Mouse (Mus musculus): ENCODE data around the gene Nfia. TPM values are rescaled to one million over a fixed set of nuclear protein-coding genes. Genes with fewer than 3 reads are reported as not detected.

Gene Nfia
- polyA plus RNA-seq, 1 experiment from 2014 or later: 27.6 TPM

GRCm38 (mm10) chr4:97746106-97746900 is 26.2 kb upstream of the Nfia start:
- Histone ChIP-seq H3K27ac (replicated peaks; ENCODE audit: low read depth, low read length) (no peak overlapping the region), H3K9me3 (ENCODE audit: control insufficient read depth, low read length) (no peaks in the 10 kb centered on the region), H3K4me1 (ENCODE audit: control insufficient read depth, insufficient read depth, low read length) (peaks cover under 1% of the 10 kb centered on the region), H3K9ac (ENCODE audit: low read length) (peak overlapping the region; percentile 58), H3K4me3 (ENCODE audit: low read depth, low read length) (peak overlapping the region; percentile 24), H3K36me3 (ENCODE audit: control insufficient read depth, insufficient read depth, low read length) (no peaks in the 10 kb centered on the region), H3K4me2 (ENCODE audit: low read depth, severe bottlenecking) (peak overlapping the region; percentile 69), H3K27me3 (ENCODE audit: control insufficient read depth, insufficient read depth, low read length) (no peaks in the 10 kb centered on the region)
- WGBS: 6% methylated on average over 19 of the region's 19 CpGs
- ATAC-seq (ENCODE audit: insufficient number of reproducible peaks, low FRiP score, low TSS enrichment, low read depth) (peak; percentile 55; the same call in 1 of the 2 replicates), DNase-seq (ENCODE audit: low spot score) (no peak)

GRCm38 (mm10) chr4:97750401-97750800 is 22.1 kb upstream of the Nfia start:
- H3K9me3 ChIP-seq (ENCODE audit: control insufficient read depth, low read length): no peaks in the 10 kb centered on the region
- H3K36me3 ChIP-seq (ENCODE audit: control insufficient read depth, insufficient read depth, low read length): no peaks in the 10 kb centered on the region
- no peak overlapping the region for H3K4me3 ChIP-seq (ENCODE audit: low read depth, low read length)
- H3K27ac ChIP-seq (replicated peaks; ENCODE audit: low read depth, low read length): no peak overlapping the region
- WGBS: 52% methylated on average over 4 of the region's 4 CpGs
- ATAC-seq (ENCODE audit: insufficient number of reproducible peaks, low FRiP score, low TSS enrichment, low read depth) (no peak), DNase-seq (ENCODE audit: low spot score) (no peak)
- no peak overlapping the region for H3K4me2 ChIP-seq (ENCODE audit: low read depth, severe bottlenecking)
- H3K4me1 ChIP-seq (ENCODE audit: control insufficient read depth, insufficient read depth, low read length): peaks cover 18% of the 10 kb centered on the region
- no peak overlapping the region for H3K9ac ChIP-seq (ENCODE audit: low read length)
- peaks cover 7% of the 10 kb centered on the region for H3K27me3 ChIP-seq (ENCODE audit: control insufficient read depth, insufficient read depth, low read length)

DNA sequence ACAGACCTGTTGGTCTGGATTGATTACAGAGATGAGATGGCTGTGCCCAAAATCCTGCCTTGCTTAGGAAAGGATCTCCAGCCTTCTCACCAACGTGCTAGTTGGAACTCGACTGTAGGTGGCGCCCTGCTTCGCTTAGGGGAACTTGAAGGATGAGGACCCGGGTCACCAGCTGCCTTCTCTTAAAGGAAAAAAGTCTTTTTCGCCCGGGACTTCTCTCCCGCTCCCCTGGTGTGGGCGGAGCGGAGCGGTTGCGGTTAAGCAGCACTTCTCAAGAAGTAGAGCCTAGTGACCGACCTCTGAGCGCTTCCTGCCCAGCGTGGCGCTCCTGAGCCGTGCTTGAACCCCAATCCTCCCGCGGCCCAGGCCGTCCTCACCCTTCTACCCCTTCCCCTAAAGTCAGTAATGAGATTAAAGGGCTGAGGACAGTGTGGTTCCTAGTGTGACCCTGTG is 21.5 kb upstream of the Nfia start:
- peak overlapping the region; percentile 76 for H3K4me2 ChIP-seq (ENCODE audit: low read depth, severe bottlenecking)
- peaks cover 7% of the 10 kb centered on the region for H3K27me3 ChIP-seq (ENCODE audit: control insufficient read depth, insufficient read depth, low read length)
- H3K4me1 ChIP-seq (ENCODE audit: control insufficient read depth, insufficient read depth, low read length): peaks cover 18% of the 10 kb centered on the region
- no peaks in the 10 kb centered on the region for H3K36me3 ChIP-seq (ENCODE audit: control insufficient read depth, insufficient read depth, low read length)
- H3K4me3 ChIP-seq (ENCODE audit: low read depth, low read length): peak overlapping the region; percentile 36
- DNase-seq (ENCODE audit: low spot score): peak; percentile 95
- H3K27ac ChIP-seq (replicated peaks; ENCODE audit: low read depth, low read length): 0 out of 2 replicates have a peak overlapping the region, but pooled peaks have one; percentile 45
- 1% methylated on average over 20 of the region's 20 CpGs for WGBS
- ATAC-seq (ENCODE audit: insufficient number of reproducible peaks, low FRiP score, low TSS enrichment, low read depth): peak; percentile 80
- peak overlapping the region; percentile 65 for H3K9ac ChIP-seq (ENCODE audit: low read length)
- no peaks in the 10 kb centered on the region for H3K9me3 ChIP-seq (ENCODE audit: control insufficient read depth, low read length)

GRCm38 (mm10) chr4:97751483-97752251 is 20.9 kb upstream of the Nfia start:
- H3K4me1 ChIP-seq (ENCODE audit: control insufficient read depth, insufficient read depth, low read length): peaks cover 18% of the 10 kb centered on the region
- H3K9me3 ChIP-seq (ENCODE audit: control insufficient read depth, low read length): no peaks in the 10 kb centered on the region
- H3K27ac ChIP-seq (replicated peaks; ENCODE audit: low read depth, low read length): 0 out of 2 replicates have a peak overlapping the region, but pooled peaks have one; percentile 45
- H3K4me2 ChIP-seq (ENCODE audit: low read depth, severe bottlenecking): peak overlapping the region; percentile 76
- H3K9ac ChIP-seq (ENCODE audit: low read length): peak overlapping the region; percentile 65
- ATAC-seq (ENCODE audit: insufficient number of reproducible peaks, low FRiP score, low TSS enrichment, low read depth) (peak; percentile 37), DNase-seq (ENCODE audit: low spot score) (peak; percentile 67)
- peak overlapping the region; percentile 36 for H3K4me3 ChIP-seq (ENCODE audit: low read depth, low read length)
- WGBS: 1% methylated on average over 40 of the region's 40 CpGs
- H3K27me3 ChIP-seq (ENCODE audit: control insufficient read depth, insufficient read depth, low read length): peaks cover 7% of the 10 kb centered on the region
- no peaks in the 10 kb centered on the region for H3K36me3 ChIP-seq (ENCODE audit: control insufficient read depth, insufficient read depth, low read length)

DNA sequence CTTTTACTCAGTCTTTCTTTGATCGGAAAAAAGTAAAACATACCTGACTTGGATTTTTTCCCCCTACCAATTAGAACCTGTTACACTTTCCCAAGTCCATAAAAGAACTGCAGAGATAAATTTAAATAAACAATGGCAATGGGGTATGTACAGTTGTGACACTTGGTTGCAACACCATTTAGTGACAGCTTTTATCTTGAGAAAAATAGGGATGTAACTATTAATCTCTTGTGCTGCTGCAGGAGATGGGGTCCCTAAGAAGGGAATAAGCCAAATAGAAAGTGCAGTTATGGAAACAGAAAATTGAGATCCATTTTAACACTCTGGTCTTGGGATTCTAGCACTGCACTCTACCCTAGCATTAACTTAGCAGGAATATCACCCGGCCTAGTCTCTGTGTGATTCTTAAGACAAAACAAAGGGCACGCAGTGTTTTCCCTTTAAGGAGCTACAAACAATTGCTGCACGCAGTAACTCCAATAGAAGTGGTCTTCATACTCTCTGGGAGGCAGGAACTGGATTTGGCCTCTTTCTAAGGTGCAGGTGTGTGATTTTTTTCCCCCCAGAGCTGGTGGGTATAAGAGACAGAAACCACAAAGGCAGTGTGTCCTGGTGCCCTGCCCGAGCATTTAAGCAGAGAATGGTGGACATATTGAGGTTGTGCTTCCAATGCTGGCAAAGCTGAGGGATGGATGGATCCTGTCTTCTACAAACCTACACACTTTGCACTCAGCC is 20.1 kb upstream of the Nfia start:
- no peak overlapping the region for H3K27ac ChIP-seq (replicated peaks; ENCODE audit: low read depth, low read length)
- H3K27me3 ChIP-seq (ENCODE audit: control insufficient read depth, insufficient read depth, low read length): peaks cover 7% of the 10 kb centered on the region
- no peak overlapping the region for H3K9ac ChIP-seq (ENCODE audit: low read length)

GRCm38 (mm10) chr4:97753521-97753920 is 19.0 kb upstream of the Nfia start:
- no peak for ATAC-seq (ENCODE audit: insufficient number of reproducible peaks, low FRiP score, low TSS enrichment, low read depth)
- Histone ChIP-seq H3K27me3 (ENCODE audit: control insufficient read depth, insufficient read depth, low read length) (peaks cover 7% of the 10 kb centered on the region), H3K4me2 (ENCODE audit: low read depth, severe bottlenecking) (no peak overlapping the region), H3K9ac (ENCODE audit: low read length) (no peak overlapping the region), H3K9me3 (ENCODE audit: control insufficient read depth, low read length) (no peaks in the 10 kb centered on the region), H3K4me3 (ENCODE audit: low read depth, low read length) (no peak overlapping the region), H3K4me1 (ENCODE audit: control insufficient read depth, insufficient read depth, low read length) (peaks cover 18% of the 10 kb centered on the region), H3K27ac (replicated peaks; ENCODE audit: low read depth, low read length) (no peak overlapping the region), H3K36me3 (ENCODE audit: control insufficient read depth, insufficient read depth, low read length) (no peaks in the 10 kb centered on the region)
- 5% methylated on average over 1 of the region's 1 CpGs for WGBS
- DNase-seq (ENCODE audit: low spot score): no peak

More for the DNA sequence above, 20.1 kb upstream of the Nfia start:
- DNase-seq (ENCODE audit: low spot score) (no peak), ATAC-seq (ENCODE audit: insufficient number of reproducible peaks, low FRiP score, low TSS enrichment, low read depth) (no peak)
- Histone ChIP-seq H3K36me3 (ENCODE audit: control insufficient read depth, insufficient read depth, low read length) (no peaks in the 10 kb centered on the region), H3K4me2 (ENCODE audit: low read depth, severe bottlenecking) (peak overlapping the region; percentile 76), H3K9me3 (ENCODE audit: control insufficient read depth, low read length) (no peaks in the 10 kb centered on the region), H3K4me1 (ENCODE audit: control insufficient read depth, insufficient read depth, low read length) (peaks cover 18% of the 10 kb centered on the region), H3K4me3 (ENCODE audit: low read depth, low read length) (peak overlapping the region; percentile 36; the same call in 1 of the 2 replicates)
- 17% methylated on average over 5 of the region's 5 CpGs for WGBS

DNA sequence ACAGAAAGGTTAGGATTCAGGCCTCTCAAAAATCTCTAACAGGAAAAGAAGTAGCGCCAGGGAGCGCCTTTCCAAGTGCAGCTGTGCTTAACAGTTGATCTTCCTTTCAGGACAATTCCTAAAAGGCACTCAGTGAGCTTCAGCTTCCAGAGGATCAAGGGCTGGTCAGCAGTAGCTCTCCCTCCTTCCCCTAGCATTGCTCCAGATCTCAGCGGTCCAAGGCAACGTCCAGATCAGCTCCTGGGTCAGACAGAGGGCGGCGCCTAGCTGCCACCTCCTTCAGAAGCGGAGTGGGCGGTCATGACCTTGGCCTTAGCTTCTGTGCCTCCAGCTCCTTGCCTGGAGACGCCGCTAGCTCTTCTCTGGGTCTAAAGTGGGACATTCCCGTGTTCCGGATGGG is 18.3 kb upstream of the Nfia start:
- WGBS: 8% methylated on average over 12 of the region's 12 CpGs
- no peaks in the 10 kb centered on the region for H3K9me3 ChIP-seq (ENCODE audit: control insufficient read depth, low read length)
- H3K4me1 ChIP-seq (ENCODE audit: control insufficient read depth, insufficient read depth, low read length): peaks cover 18% of the 10 kb centered on the region
- ATAC-seq (ENCODE audit: insufficient number of reproducible peaks, low FRiP score, low TSS enrichment, low read depth) (no peak), DNase-seq (ENCODE audit: low spot score) (peak; percentile 45)
- no peak overlapping the region for H3K4me3 ChIP-seq (ENCODE audit: low read depth, low read length)
- peak overlapping the region; percentile 18; the same call in 1 of the 2 replicates for H3K9ac ChIP-seq (ENCODE audit: low read length)
- no peak overlapping the region for H3K27ac ChIP-seq (replicated peaks; ENCODE audit: low read depth, low read length)
- no peak overlapping the region for H3K4me2 ChIP-seq (ENCODE audit: low read depth, severe bottlenecking)
- no peaks in the 10 kb centered on the region for H3K36me3 ChIP-seq (ENCODE audit: control insufficient read depth, insufficient read depth, low read length)
- peaks cover 11% of the 10 kb centered on the region for H3K27me3 ChIP-seq (ENCODE audit: control insufficient read depth, insufficient read depth, low read length)

All from limb, embryonic 11.5 days (tissue).